Mouse (Mus musculus): Measurements from ENCODE around the gene Mfsd14a. TPM values are rescaled to one million over a fixed set of nuclear protein-coding genes. Genes with fewer than 3 reads are reported as not detected.

Gene Mfsd14a
- polyA plus RNA-seq, 1 experiment from 2014 or later = 72.2 TPM

- Histone ChIP-seq H3K27me3 (replicated peaks) (no peaks in the 10 kb centered on the region), H3K9me3 (no peaks in the 10 kb centered on the region), H3K9ac (no peak overlapping the region), H3K4me1 (no peaks in the 10 kb centered on the region), H3K4me3 (no peak overlapping the region), H3K4me2 (replicated peaks) (no peak overlapping the region), H3K27ac (no peak overlapping the region), H3K36me3 (peaks cover 55% of the 10 kb centered on the region)
- WGBS = 94% methylated on average over 9 of the region's 9 CpGs
- no peak for ATAC-seq (ENCODE audit: low FRiP score, low read depth)
These were observed 80.3 kb downstream of the Mfsd14a start for GRCm38 (mm10) chr3:116582201-116582600.

Other genes with a start within 250 kb of the Mfsd14a start
- gene Cdc14a, start 238.6 kb downstream of the Mfsd14a start, polyA plus RNA-seq (2016; fragmentation: Nextera tagmentation; extraction: Ambion mirVana) = 17.1 and 17.7 TPM in 2 replicates
- 117 and 119 TPM in 2 replicates for gene Rtca, start 154.5 kb downstream of the Mfsd14a start, polyA plus RNA-seq (2016; fragmentation: Nextera tagmentation; extraction: Ambion mirVana)
- 13.7 and 17.2 TPM in 2 replicates for gene Dbt, start 149.6 kb downstream of the Mfsd14a start, polyA plus RNA-seq (2016; fragmentation: Nextera tagmentation; extraction: Ambion mirVana)
- gene Lrrc39, start 99.7 kb downstream of the Mfsd14a start, polyA plus RNA-seq (2016; fragmentation: Nextera tagmentation; extraction: Ambion mirVana) = 0.70 and 0.98 TPM in 2 replicates
- gene Sass6, start 67.7 kb downstream of the Mfsd14a start, polyA plus RNA-seq (2016; fragmentation: Nextera tagmentation; extraction: Ambion mirVana) = 29.5 and 31.7 TPM in 2 replicates
- gene Trmt13, start 48.1 kb downstream of the Mfsd14a start, polyA plus RNA-seq (2016; fragmentation: Nextera tagmentation; extraction: Ambion mirVana) = 28.7 and 34.4 TPM in 2 replicates
- not detected in 2 replicates for gene Gm43191, start 18.6 kb upstream of the Mfsd14a start, polyA plus RNA-seq (2016; fragmentation: Nextera tagmentation; extraction: Ambion mirVana)
- 9.1 TPM in 2 replicates for gene Slc35a3, start 50.2 kb upstream of the Mfsd14a start, polyA plus RNA-seq (2016; fragmentation: Nextera tagmentation; extraction: Ambion mirVana)
- 17.7 and 19.0 TPM in 2 replicates for gene Agl, start 145.5 kb upstream of the Mfsd14a start, polyA plus RNA-seq (2016; fragmentation: Nextera tagmentation; extraction: Ambion mirVana)
- gene Frrs1, start 196.8 kb upstream of the Mfsd14a start, polyA plus RNA-seq (2016; fragmentation: Nextera tagmentation; extraction: Ambion mirVana) = 3.7 and 4.0 TPM in 2 replicates

All from neural tube, embryonic 12.5 days (tissue).